Mouse (Mus musculus) thymus, adult 2 months (tissue): ENCODE results near the gene Thrb. TPM values are rescaled to one million over a fixed set of nuclear protein-coding genes. Genes with fewer than 3 reads are reported as not detected.

Experiments
- DNase-seq: peaks from one replicate; pipeline ENCODE4 v3.0.0; 2021
- H3K27ac ChIP-seq: fragments of 200-500 bp; 2 replicates; pipeline ENCODE4 v1.5.1; 2012; ENCODE audit warnings: low read length, control low read depth; ENCODE audit not compliant: control insufficient read depth, insufficient read depth
- H3K27me3 ChIP-seq: fragments of 200-500 bp; 2 replicates; pipeline ENCODE4 v1.6.1; 2012; ENCODE audit warnings: mild to moderate bottlenecking, low read length, moderate library complexity, mixed read lengths; ENCODE audit not compliant: control insufficient read depth, insufficient read depth
- H3K36me3 ChIP-seq: fragments of 200-500 bp; 2 replicates; pipeline ENCODE4 v1.6.1; 2012; ENCODE audit warnings: mild to moderate bottlenecking, low read length, moderate library complexity; ENCODE audit not compliant: control insufficient read depth, insufficient read depth
- H3K4me1 ChIP-seq: fragments of 200-500 bp; replicated peaks from 2 replicates; pipeline ENCODE4 v1.6.1; 2012; ENCODE audit warnings: low read length; ENCODE audit not compliant: control insufficient read depth, insufficient read depth
- H3K4me3 ChIP-seq: fragments of 200-500 bp; 2 replicates; pipeline ENCODE4 v1.5.1; 2012; ENCODE audit warnings: mild to moderate bottlenecking, low read length, control low read depth, moderate library complexity; ENCODE audit not compliant: control insufficient read depth, insufficient read depth
- CTCF ChIP-seq: fragments of 200-500 bp; IDR thresholded peaks from 2 replicates; pipeline ENCODE4 v1.5.1; 2012; ENCODE audit warnings: mild to moderate bottlenecking, control low read depth, low read length, moderate library complexity, borderline replicate concordance; ENCODE audit not compliant: control insufficient read depth, poor library complexity, insufficient read depth; ENCODE audit errors: extremely low read depth
- POLR2A ChIP-seq: fragments of 200-500 bp; IDR thresholded peaks from 2 replicates; pipeline ENCODE4 v1.6.1; 2012; ENCODE audit warnings: mild to moderate bottlenecking, low read length, control low read depth, moderate library complexity; ENCODE audit not compliant: control insufficient read depth, poor library complexity, insufficient read depth; ENCODE audit errors: extremely low read depth
- WGBS: fragments of 180-500 bp; shearing (Covaris S2); methylation state at CpG from one replicate; pipeline ENCODE4 v1.1.7; 2018; 5-methylcytosine and 5-hydroxymethylcytosine counted together
- polyA plus RNA-seq: library from polyadenylated mRNA; depleted of rRNA; stranded (reverse); fragments of >200 nt; gene quantifications from 2 replicates; pipeline ENCODE4 v1.2.3, GENCODE M21; 2012

The Thrb gene
- polyA plus RNA-seq, 1 experiment, result 1.5 TPM

GRCm38 (mm10) chr14:17641770-17642169 is 18.3 kb upstream of the Thrb start:
- Histone ChIP-seq H3K27ac (no peak overlapping the region), H3K4me3 (no peak overlapping the region), H3K4me1 (no peaks in the 10 kb centered on the region), H3K36me3 (no peaks in the 10 kb centered on the region), H3K27me3 (no peaks in the 10 kb centered on the region)
- no peak for TF ChIP-seq POLR2A
- TF ChIP-seq CTCF, result no peak
- DNase-seq, result no peak
- 93% methylated on average over 3 of the region's 3 CpGs for WGBS

- Histone ChIP-seq H3K27me3 (no peaks in the 10 kb centered on the region), H3K4me3 (no peak overlapping the region), H3K4me1 (peaks cover 4% of the 10 kb centered on the region; the same call in 1 of the 2 replicates), H3K36me3 (no peaks in the 10 kb centered on the region), H3K27ac (no peak overlapping the region)
- no peak for DNase-seq
- WGBS, result 92% methylated on average over 5 of the region's 5 CpGs
- TF ChIP-seq CTCF (no peak), POLR2A (no peak)
These were observed 5.0 kb upstream of the Thrb start for GRCm38 (mm10) chr14:17655084-17655483.

DNA sequence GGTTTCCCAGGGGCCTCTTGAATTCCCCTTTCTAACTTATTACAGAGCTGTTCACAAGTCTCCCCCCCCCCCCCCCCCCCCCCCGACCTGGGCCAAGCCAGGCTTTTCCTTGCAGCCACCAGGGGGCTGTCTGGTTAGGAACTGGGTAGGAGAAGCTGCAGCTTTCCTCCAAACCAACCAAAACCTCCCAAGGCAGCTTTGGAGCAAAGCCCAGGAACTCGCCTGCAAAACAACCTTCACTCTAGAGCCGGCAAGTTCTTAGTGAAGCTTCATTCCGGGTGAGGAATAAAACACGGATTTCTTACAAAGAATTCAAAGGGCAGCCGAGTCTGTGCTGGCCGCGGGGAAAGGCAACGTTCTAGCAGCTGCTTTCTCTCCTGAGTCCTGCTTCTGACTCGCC is 1.0 kb upstream of the Thrb start:
- Histone ChIP-seq H3K27ac (no peak overlapping the region), H3K36me3 (no peaks in the 10 kb centered on the region), H3K27me3 (no peaks in the 10 kb centered on the region; the same call in 1 of the 2 replicates), H3K4me3 (peak overlapping the region; percentile 38), H3K4me1 (peaks cover 9% of the 10 kb centered on the region)
- peak; percentile 58 for DNase-seq
- 1% methylated on average over 10 of the region's 10 CpGs for WGBS
- TF ChIP-seq POLR2A (no peak), CTCF (peak; percentile 49; the same call in 1 of the 2 replicates)

DNA sequence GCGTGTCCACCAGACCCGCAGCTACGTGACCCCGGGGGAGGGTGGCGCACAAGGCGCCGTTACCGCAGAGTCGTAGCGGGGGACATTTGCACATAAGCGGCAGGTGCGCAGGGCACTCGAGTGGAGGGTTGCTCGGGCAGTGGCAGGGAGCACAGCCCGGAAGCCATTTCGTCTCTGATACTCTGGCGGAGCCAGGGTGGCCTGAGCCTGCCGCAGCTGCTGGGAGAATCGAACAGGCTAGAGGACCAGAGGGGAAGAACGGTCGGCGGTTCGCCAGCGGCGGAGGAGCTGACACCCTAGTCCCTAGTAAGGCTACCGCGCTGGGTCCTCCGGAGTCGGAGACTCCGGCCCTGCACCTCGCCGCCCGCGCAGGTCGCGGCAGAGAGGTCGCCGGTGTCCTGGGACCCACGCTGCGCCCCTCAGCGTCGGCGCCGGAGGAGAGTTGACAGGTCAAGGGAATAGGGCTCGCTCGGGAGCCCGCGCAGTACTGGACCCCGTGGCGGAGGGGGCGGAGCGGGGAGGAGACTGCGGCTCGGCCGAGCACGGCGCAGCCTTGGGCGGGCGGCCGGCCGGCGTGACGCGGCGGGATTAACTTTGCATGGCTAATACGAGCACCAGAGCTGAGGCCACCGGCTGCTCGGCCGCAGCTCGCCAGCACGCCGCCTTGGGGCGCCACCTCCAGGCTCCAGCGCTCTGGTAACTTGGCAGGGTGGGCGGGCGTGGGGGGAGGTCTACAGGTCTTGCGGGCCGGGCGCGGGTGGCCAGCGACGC is 453 bp downstream of the Thrb start:
- Histone ChIP-seq H3K4me3 (peak overlapping the region; percentile 60), H3K27me3 (no peaks in the 10 kb centered on the region; the same call in 1 of the 2 replicates), H3K27ac (no peak overlapping the region), H3K36me3 (no peaks in the 10 kb centered on the region), H3K4me1 (peaks cover 9% of the 10 kb centered on the region)
- peak; percentile 47 for DNase-seq
- TF ChIP-seq POLR2A (no peak), CTCF (no peak)
- WGBS, result under 1% methylated on average over 82 of the region's 82 CpGs

GRCm38 (mm10) chr14:17661100-17661521 is 1.1 kb downstream of the Thrb start:
- peak overlapping the region; percentile 60 for H3K4me3 ChIP-seq
- H3K27ac ChIP-seq, result no peak overlapping the region

DNA sequence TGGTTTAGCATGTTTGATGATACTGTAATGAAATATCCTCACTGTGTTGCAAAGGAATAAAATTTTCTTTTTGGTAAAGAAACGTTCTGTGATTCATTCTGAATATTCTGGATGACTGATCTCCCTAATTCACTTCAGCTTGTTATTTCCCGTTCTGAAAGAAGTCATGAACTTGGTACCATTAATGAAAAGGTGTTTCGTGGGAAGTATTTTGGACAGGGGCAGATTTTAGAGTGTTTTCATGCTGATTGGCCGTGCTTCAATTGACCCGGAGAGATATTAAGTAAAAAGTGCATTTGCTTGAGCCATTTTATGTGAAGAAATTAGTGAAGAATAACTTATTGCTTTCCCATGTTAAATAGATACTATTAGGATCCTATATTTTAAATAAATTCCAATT is 2.0 kb downstream of the Thrb start:
- WGBS, result 78% methylated on average over 5 of the region's 5 CpGs
- no peak for DNase-seq
- no peak overlapping the region for H3K27ac ChIP-seq
- H3K4me3 ChIP-seq, result no peak overlapping the region
- no peaks in the 10 kb centered on the region for H3K36me3 ChIP-seq
- H3K27me3 ChIP-seq, result no peaks in the 10 kb centered on the region; the same call in 1 of the 2 replicates
- H3K4me1 ChIP-seq, result peaks cover 9% of the 10 kb centered on the region
- TF ChIP-seq POLR2A, result no peak
- TF ChIP-seq CTCF, result no peak

More at GRCm38 (mm10) chr14:17661100-17661521, 1.1 kb downstream of the Thrb start:
- peaks cover 9% of the 10 kb centered on the region for H3K4me1 ChIP-seq
- H3K27me3 ChIP-seq, result no peaks in the 10 kb centered on the region; the same call in 1 of the 2 replicates
- TF ChIP-seq CTCF (no peak), POLR2A (no peak)
- peak; percentile 20 for DNase-seq
- WGBS, result 3% methylated on average over 16 of the region's 16 CpGs
- no peaks in the 10 kb centered on the region for H3K36me3 ChIP-seq
